In the genomic region with DNA sequence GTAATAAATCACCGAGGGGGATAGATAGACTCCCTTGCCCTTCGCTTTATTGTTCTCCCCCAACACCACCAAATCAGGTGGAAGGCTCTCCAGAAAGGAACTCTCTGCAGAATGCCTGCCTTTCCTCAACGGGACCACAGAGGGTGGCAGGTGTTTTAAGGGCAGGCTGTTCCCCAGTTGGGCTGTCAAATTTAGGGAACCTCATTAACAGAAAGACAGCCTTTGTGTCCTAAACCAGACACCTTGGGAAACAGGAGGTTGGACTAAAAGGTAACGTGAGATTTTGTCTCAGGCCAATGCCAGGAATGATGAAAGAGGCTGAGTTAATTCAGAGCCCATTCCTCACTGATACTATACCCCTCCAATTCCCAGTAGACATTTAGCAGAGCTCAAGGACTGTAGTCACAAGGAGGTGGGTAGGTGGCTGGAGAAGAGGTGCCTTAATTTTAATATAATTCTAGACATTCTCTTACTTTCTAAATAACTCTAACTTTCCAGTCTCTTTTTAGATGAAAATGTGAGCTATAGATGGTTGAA, we compare ENCODE assay signal across 8 mouse cellular contexts. TPM values are rescaled to one million over a fixed set of nuclear protein-coding genes. Genes with fewer than 3 reads are reported as not detected.
DNase-seq lines count a peak whose midpoint lies in the region; ATAC-seq and TF ChIP-seq lines count a peak whose summit lies in the region.

No protein-coding gene starts in this region.

- no peak overlapping the region; the same call in 1 of the 2 replicates for H3K27ac ChIP-seq in heart, adult 2 months
- peak overlapping the region; percentile 98 for H3K27ac ChIP-seq in hindbrain, embryonic 13.5 days
- H3K27ac ChIP-seq in midbrain, embryonic 14.5 days (replicated peaks; ENCODE audit: low read depth, low read length), result peak overlapping the region; percentile 97

- no peak for TF ChIP-seq POLR2A in heart, adult 2 months (IDR thresholded peaks at IDR 0.05; ENCODE audit: insufficient read depth, low read depth, low read length)

- peak overlapping the region; percentile 64 for H3K4me2 ChIP-seq in hindbrain, embryonic 13.5 days
- peak overlapping the region; percentile 55 for H3K4me2 ChIP-seq in midbrain, embryonic 14.5 days (ENCODE audit: low read length)

- no peaks in the 10 kb centered on the region for H3K36me3 ChIP-seq in heart, adult 2 months (ENCODE audit: control insufficient read depth, insufficient read depth, low read length)
- no peaks in the 10 kb centered on the region for H3K36me3 ChIP-seq in hindbrain, embryonic 13.5 days
- no peaks in the 10 kb centered on the region for H3K36me3 ChIP-seq in midbrain, embryonic 14.5 days (ENCODE audit: control insufficient read depth, insufficient read depth, low read length)

- H3K4me3 ChIP-seq in heart, adult 2 months, result no peak overlapping the region; the same call in 1 of the 2 replicates
- peak overlapping the region; percentile 95 for H3K4me3 ChIP-seq in hindbrain, embryonic 13.5 days
- H3K4me3 ChIP-seq in midbrain, embryonic 14.5 days (replicated peaks; ENCODE audit: low read depth, low read length), result peak overlapping the region; percentile 96

- TF ChIP-seq CTCF in heart, adult 2 months (IDR thresholded peaks at IDR 0.05), result no peak

- WGBS in heart, adult 2 months, result 26% methylated on average over 4 of the region's 4 CpGs
- WGBS in hindbrain, embryonic 13.5 days, result 4% methylated on average over 4 of the region's 4 CpGs
- WGBS in midbrain, embryonic 14.5 days, result 2% methylated on average over 4 of the region's 4 CpGs

- H3K9me3 ChIP-seq in hindbrain, embryonic 13.5 days, result no peaks in the 10 kb centered on the region
- H3K9me3 ChIP-seq in midbrain, embryonic 14.5 days (ENCODE audit: control insufficient read depth, low read length), result no peaks in the 10 kb centered on the region

- peak overlapping the region; percentile 39 for H3K9ac ChIP-seq in heart, adult 2 months (ENCODE audit: low read depth, low read length)
- peak overlapping the region; percentile 98 for H3K9ac ChIP-seq in hindbrain, embryonic 13.5 days
- H3K9ac ChIP-seq in midbrain, embryonic 14.5 days (replicated peaks; ENCODE audit: low read length), result peak overlapping the region; percentile 95

- no peak for TF ChIP-seq EP300 in heart, adult 2 months (IDR thresholded peaks at IDR 0.05; ENCODE audit: insufficient read depth, low read depth, low read length)

- no peaks in the 10 kb centered on the region; the same call in 1 of the 2 replicates for H3K4me1 ChIP-seq in heart, adult 2 months (ENCODE audit: control insufficient read depth, insufficient read depth, low read length)
- H3K4me1 ChIP-seq in hindbrain, embryonic 13.5 days (replicated peaks), result peaks cover 42% of the 10 kb centered on the region
- peaks cover 35% of the 10 kb centered on the region for H3K4me1 ChIP-seq in midbrain, embryonic 14.5 days (ENCODE audit: control insufficient read depth, insufficient read depth, low read length)

- no peak for ATAC-seq in hindbrain, embryonic 13.5 days (ENCODE audit: low FRiP score)
- ATAC-seq in midbrain, embryonic 14.5 days (ENCODE audit: low FRiP score, low TSS enrichment), result no peak

- DNase-seq in heart, adult 2 months, result no peak
- DNase-seq in heart, postnatal 14 days, result no peak
- peak; percentile 14 for DNase-seq in MN1 (ENCODE audit: low spot score)
- no peak for DNase-seq in midbrain, embryonic 14.5 days
- DNase-seq in ovary, postnatal 14 days (ENCODE audit: low spot score), result no peak
- no peak for DNase-seq in Muller cell, postnatal 12 days (ENCODE audit: inconsistent ontology term)
- no peak for DNase-seq in kidney, adult 18-20 months

- H3K79me2 ChIP-seq in heart, adult 2 months (replicated peaks; ENCODE audit: control insufficient read depth, insufficient read depth, low read length), result no peaks in the 10 kb centered on the region

- H3K27me3 ChIP-seq in heart, adult 2 months (ENCODE audit: control insufficient read depth, insufficient read depth, low read length), result no peaks in the 10 kb centered on the region
- peaks cover 32% of the 10 kb centered on the region for H3K27me3 ChIP-seq in hindbrain, embryonic 13.5 days
- H3K27me3 ChIP-seq in midbrain, embryonic 14.5 days (ENCODE audit: control insufficient read depth, insufficient read depth, low read length), result peaks cover 4% of the 10 kb centered on the region

- intact Hi-C loops in heart, adult 2 months (cut with DNase I), result loop anchor here (5.0 to 10.0 kb wide), 4 partner anchors 85 to 218 kb away; a partner anchor contains a TSS
- intact Hi-C loops in heart, postnatal 14 days (cut with DNase I), result loop anchor here (5.0 kb wide), 1 partner anchor 140 kb away; no protein-coding TSS in a partner anchor

RNA-seq across cellular contexts. Expression of a gene that starts 1.5 kb away (rescaled TPM):
- 10 to 100 TPM in 1 of 2 experiments, 1 to 10 TPM in 1; 9.7 to 10.2 TPM for total RNA-seq in heart, adult 2 months (2021)
- polyA plus RNA-seq in heart, adult 2 months (2012; rRNA removed), result 6.0 and 10.9 TPM in 2 replicates
- total RNA-seq in heart, postnatal 14 days (2021), result 10 to 100 TPM; 16.9 to 18.6 TPM
- polyA plus RNA-seq in hindbrain, embryonic 13.5 days (2015; fragmentation: Nextera tagmentation; extraction: Ambion mirVana), result 5.0 and 7.9 TPM in 2 replicates
- polyA plus RNA-seq in midbrain, embryonic 14.5 days (2014; fragmentation: Nextera tagmentation; extraction: Ambion mirVana), result 3.5 and 6.4 TPM in 2 replicates

Comparison
In these comparisons a context has a peak if more than half of its experiments do, and no peak if none do; other contexts are left out.
1. H3K9ac ChIP-seq: peak in every context shown above with its lines; median percentile 98 in hindbrain, embryonic 13.5 days; 95 in midbrain, embryonic 14.5 days; 39 in heart, adult 2 months.